Mouse (Mus musculus): ENCODE results near the gene 2310033P09Rik. TPM values are rescaled to one million over a fixed set of nuclear protein-coding genes. Genes with fewer than 3 reads are reported as not detected.

Gene 2310033P09Rik
- 1.6 TPM for polyA plus RNA-seq (2014; fragmentation: Illumina TruSeq; extraction: RNeasy Lipid Tissue Mini Kit (QIAGEN cat#74804); ENCODE audit: low read depth, low replicate concordance)

GRCm38 (mm10) chr11:59208153-59208831, at the start of gene 2310033P09Rik:
2310033P09Rik (plus strand) TSS chr11:59208321.

GRCm38 (mm10) chr11:59163255-59164236, 44.6 kb upstream of the 2310033P09Rik start, which contains the start of gene Iba57:
Iba57 (minus strand) TSS chr11:59163739.

GRCm38 (mm10) chr11:59182864-59183331, 25.2 kb upstream of the 2310033P09Rik start, which contains the start of gene Gjc2:
Gjc2 (minus strand) TSS chr11:59183213.

GRCm38 (mm10) chr11:59192059-59192386, 16.1 kb upstream of the 2310033P09Rik start, which contains the start of gene Guk1:
Guk1 (minus strand) TSS chr11:59192212.

GRCm38 (mm10) chr11:59202081-59202995, 5.8 kb upstream of the 2310033P09Rik start, which contains the start of gene Mrpl55:
Mrpl55 (plus strand) TSS chr11:59202486.

GRCm38 (mm10) chr11:59228122-59228953, 20.2 kb downstream of the 2310033P09Rik start, which contains the start of gene Arf1:
Arf1 (minus strand) TSS chr11:59228270.

Other genes starting within 250 kb of the 2310033P09Rik start
- gene Trim11, start 230.2 kb upstream of the 2310033P09Rik start, polyA plus RNA-seq (2014; fragmentation: Illumina TruSeq; extraction: RNeasy Lipid Tissue Mini Kit (QIAGEN cat#74804); ENCODE audit: low read depth, low replicate concordance), result 2.0 TPM
- not detected for gene Obscn, start 71.9 kb upstream of the 2310033P09Rik start, polyA plus RNA-seq (2014; fragmentation: Illumina TruSeq; extraction: RNeasy Lipid Tissue Mini Kit (QIAGEN cat#74804); ENCODE audit: low read depth, low replicate concordance)
- 1.1 TPM for gene Iba57, start 44.6 kb upstream of the 2310033P09Rik start, polyA plus RNA-seq (2014; fragmentation: Illumina TruSeq; extraction: RNeasy Lipid Tissue Mini Kit (QIAGEN cat#74804); ENCODE audit: low read depth, low replicate concordance)
- not detected for gene Gjc2, start 25.1 kb upstream of the 2310033P09Rik start, polyA plus RNA-seq (2014; fragmentation: Illumina TruSeq; extraction: RNeasy Lipid Tissue Mini Kit (QIAGEN cat#74804); ENCODE audit: low read depth, low replicate concordance)
- gene Guk1, start 16.1 kb upstream of the 2310033P09Rik start, polyA plus RNA-seq (2014; fragmentation: Illumina TruSeq; extraction: RNeasy Lipid Tissue Mini Kit (QIAGEN cat#74804); ENCODE audit: low read depth, low replicate concordance), result 6.4 TPM
- 10.2 TPM for gene Mrpl55, start 5.8 kb upstream of the 2310033P09Rik start, polyA plus RNA-seq (2014; fragmentation: Illumina TruSeq; extraction: RNeasy Lipid Tissue Mini Kit (QIAGEN cat#74804); ENCODE audit: low read depth, low replicate concordance)
- gene Arf1, start 19.9 kb downstream of the 2310033P09Rik start, polyA plus RNA-seq (2014; fragmentation: Illumina TruSeq; extraction: RNeasy Lipid Tissue Mini Kit (QIAGEN cat#74804); ENCODE audit: low read depth, low replicate concordance), result 149 TPM
- gene Wnt3a, start 82.4 kb downstream of the 2310033P09Rik start, polyA plus RNA-seq (2014; fragmentation: Illumina TruSeq; extraction: RNeasy Lipid Tissue Mini Kit (QIAGEN cat#74804); ENCODE audit: low read depth, low replicate concordance), result not detected
- gene Wnt9a, start 98.6 kb downstream of the 2310033P09Rik start, polyA plus RNA-seq (2014; fragmentation: Illumina TruSeq; extraction: RNeasy Lipid Tissue Mini Kit (QIAGEN cat#74804); ENCODE audit: low read depth, low replicate concordance), result 0.29 TPM
- not detected for gene Prss38, start 167.3 kb downstream of the 2310033P09Rik start, polyA plus RNA-seq (2014; fragmentation: Illumina TruSeq; extraction: RNeasy Lipid Tissue Mini Kit (QIAGEN cat#74804); ENCODE audit: low read depth, low replicate concordance)
- 4.1 TPM for gene Jmjd4, start 241.7 kb downstream of the 2310033P09Rik start, polyA plus RNA-seq (2014; fragmentation: Illumina TruSeq; extraction: RNeasy Lipid Tissue Mini Kit (QIAGEN cat#74804); ENCODE audit: low read depth, low replicate concordance)
- 34.4 TPM for gene Snap47, start 242.9 kb downstream of the 2310033P09Rik start, polyA plus RNA-seq (2014; fragmentation: Illumina TruSeq; extraction: RNeasy Lipid Tissue Mini Kit (QIAGEN cat#74804); ENCODE audit: low read depth, low replicate concordance)

All from liver, adult 10 weeks (tissue).